In the genomic region with DNA sequence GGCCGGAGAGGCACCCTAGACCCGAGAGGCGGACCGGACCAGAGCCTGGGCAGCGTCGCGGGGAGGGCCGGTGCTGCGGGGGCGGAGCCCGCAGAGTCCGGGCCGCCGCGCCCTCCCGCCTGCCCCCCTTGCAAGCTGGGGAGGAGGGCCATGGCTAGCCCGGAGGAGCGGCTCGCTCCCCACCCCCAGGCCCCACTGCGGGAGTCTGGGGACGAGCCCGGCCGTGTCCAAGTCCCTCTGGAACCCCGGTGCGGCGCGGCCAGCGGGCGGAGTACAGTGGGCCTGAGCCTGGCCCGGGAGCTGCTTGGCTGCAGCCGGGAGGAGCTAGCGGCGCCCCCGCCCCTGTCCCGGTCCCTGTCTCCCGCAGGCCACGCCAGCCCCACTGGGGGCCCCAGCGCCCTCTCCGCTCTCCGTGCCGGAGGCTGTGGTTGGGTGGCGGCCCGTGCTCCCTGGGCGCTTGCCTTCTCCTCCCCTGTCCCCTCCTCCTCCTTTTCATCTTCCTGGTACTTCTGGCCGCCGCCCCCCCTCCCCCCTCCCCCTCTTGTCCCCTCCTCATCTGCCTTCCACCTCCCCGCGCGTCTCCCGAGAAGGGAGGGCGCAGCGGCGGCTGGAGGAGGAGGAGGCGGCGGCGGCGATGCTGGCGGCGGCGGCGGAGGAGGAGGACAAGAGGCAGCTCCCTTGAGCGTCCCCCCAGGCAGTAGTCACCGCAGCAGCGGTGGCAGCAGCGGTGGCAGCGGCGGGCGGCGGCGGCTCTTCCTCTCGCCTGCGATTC, we compare ENCODE assay signal across 7 mouse cellular contexts.
DNase-seq lines count a peak whose midpoint lies in the region; ATAC-seq lines count a peak whose summit lies in the region.

No protein-coding gene starts in this region.

- H3K36me3 ChIP-seq in intestine, embryonic 15.5 days = no peaks in the 10 kb centered on the region

- H3K4me2 ChIP-seq in intestine, embryonic 15.5 days (replicated peaks) = peak overlapping the region; percentile 96

- ATAC-seq in intestine, embryonic 15.5 days = peak; percentile 87

- peak; percentile 94 for DNase-seq in adrenal gland, adult 2 months
- DNase-seq in cerebellum, postnatal 25 days = peak; percentile 67 to 68
- DNase-seq in gastrocnemius, postnatal 25 days = peak; percentile 83
- peak; percentile 68 to 75 for DNase-seq in left cerebral cortex, postnatal 36 days (ENCODE audit: low spot score in 2 of 2)
- DNase-seq in mesoderm, embryonic 11.5 days (ENCODE audit: low read depth, low spot score) = peak; percentile 66
- peak; percentile 78 for DNase-seq in right cerebral cortex, postnatal 4 days

- peak overlapping the region; percentile 58 for H3K9ac ChIP-seq in intestine, embryonic 15.5 days

- no peaks in the 10 kb centered on the region for H3K9me3 ChIP-seq in intestine, embryonic 15.5 days

- H3K4me3 ChIP-seq in intestine, embryonic 15.5 days (replicated peaks) = peak overlapping the region; percentile 64

- under 1% methylated on average over 43 of the region's 72 CpGs for WGBS in intestine, embryonic 15.5 days

- peak overlapping the region; percentile 58 for H3K27ac ChIP-seq in intestine, embryonic 15.5 days

- intact Hi-C loops in left cerebral cortex, postnatal 36 days (cut with DNase I) = loop anchor here (5.0 kb wide), 2 partner anchors 136 to 179 kb away; no protein-coding TSS in a partner anchor

- H3K4me1 ChIP-seq in intestine, embryonic 15.5 days (replicated peaks) = peaks cover 27% of the 10 kb centered on the region

- H3K27me3 ChIP-seq in intestine, embryonic 15.5 days (replicated peaks) = peaks cover 79% of the 10 kb centered on the region

Comparison
In these comparisons a context has a peak if more than half of its experiments do, and no peak if none do; other contexts are left out.
1. Peak in every context shown above with its lines: DNase-seq, ATAC-seq, H3K4me3 ChIP-seq and H3K27ac ChIP-seq.